Mouse (Mus musculus) urinary bladder, adult 2 months (tissue): ENCODE results near the gene Ube2d1. TPM values are rescaled to one million over a fixed set of nuclear protein-coding genes. Genes with fewer than 3 reads are reported as not detected.

ENCODE experiments used
- DNase-seq: peaks from one replicate; pipeline ENCODE4 v3.0.0; 2022; ENCODE audit warnings: low spot score
- polyA plus RNA-seq: library from polyadenylated mRNA; depleted of rRNA; stranded (reverse); fragments of >200 nt; gene quantifications from 2 replicates; pipeline ENCODE4 v1.2.3, GENCODE M21; 2012; rRNA removed

The Ube2d1 gene
- polyA plus RNA-seq, 1 experiment: 103 TPM

- no peak for DNase-seq
Measured at GRCm38 (mm10) chr10:71222639-71223038, 62.4 kb downstream of the Ube2d1 start.

- DNase-seq: no peak
Measured at GRCm38 (mm10) chr10:71218228-71218892, 66.7 kb downstream of the Ube2d1 start.

GRCm38 (mm10) chr10:71215996-71216395, 69.1 kb downstream of the Ube2d1 start:
- no peak for DNase-seq

Other genes with a start within 250 kb of the Ube2d1 start
- 28.5 and 41.3 TPM in 2 replicates for gene Bicc1, start 125.6 kb downstream of the Ube2d1 start, polyA plus RNA-seq
- 25.8 and 28.5 TPM in 2 replicates for gene Tfam, start 47.0 kb downstream of the Ube2d1 start, polyA plus RNA-seq
- gene Cisd1, start 59.7 kb upstream of the Ube2d1 start, polyA plus RNA-seq: 122 and 128 TPM in 2 replicates
- 12.0 and 12.7 TPM in 2 replicates for gene Ipmk, start 62.5 kb upstream of the Ube2d1 start, polyA plus RNA-seq